Mouse (Mus musculus) forelimb bud, embryonic 11.5 days (tissue): Measurements from ENCODE around the gene Capn10.

Experiments
- DNase-seq: peaks from one replicate; pipeline ENCODE4 v3.0.0-alpha.2; 2012; ENCODE audit warnings: low read depth, low spot score

The Capn10 gene

DNA sequence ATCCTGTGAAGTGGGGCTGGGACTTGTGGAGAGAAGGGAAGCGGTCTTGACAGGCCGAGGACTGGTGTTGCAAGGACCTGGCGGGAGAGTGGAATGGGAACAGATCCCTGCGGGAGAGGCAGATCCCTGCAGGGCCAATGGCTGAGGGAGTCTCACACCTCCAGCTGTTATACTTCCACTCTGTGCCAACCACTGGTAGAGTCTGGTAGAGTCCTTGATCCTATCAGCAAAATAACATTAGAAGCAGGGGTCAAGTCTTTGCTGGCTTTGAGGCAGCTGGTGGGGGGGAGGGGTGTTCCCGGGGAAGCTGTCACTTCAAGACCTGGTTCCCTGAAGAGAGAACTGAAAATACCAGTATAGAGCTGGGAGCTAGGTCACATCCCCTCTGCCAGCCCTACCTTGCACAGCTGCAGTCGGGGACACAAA is 42.0 kb downstream of the Capn10 start:
- no peak for DNase-seq

DNA sequence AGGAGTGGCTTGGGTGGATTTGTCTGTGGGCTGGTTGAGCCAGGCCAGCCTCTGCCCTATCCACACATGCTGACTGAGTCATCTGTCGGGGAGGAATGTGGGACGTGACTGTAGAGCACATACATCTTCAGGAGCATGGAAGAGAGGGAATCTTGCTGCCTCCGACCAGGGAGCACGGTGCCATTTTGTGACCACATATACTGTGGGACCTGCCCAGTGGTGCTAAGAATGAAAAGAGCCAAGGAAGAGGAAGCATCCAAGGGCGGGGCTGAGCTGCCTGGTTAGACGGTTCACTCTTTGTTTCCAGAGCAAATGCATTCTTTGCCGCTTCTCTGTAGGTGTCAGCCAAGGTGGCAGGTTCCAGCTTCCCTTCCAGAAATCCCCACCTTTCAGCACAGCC is 44.5 kb downstream of the Capn10 start:
- no peak for DNase-seq

DNA sequence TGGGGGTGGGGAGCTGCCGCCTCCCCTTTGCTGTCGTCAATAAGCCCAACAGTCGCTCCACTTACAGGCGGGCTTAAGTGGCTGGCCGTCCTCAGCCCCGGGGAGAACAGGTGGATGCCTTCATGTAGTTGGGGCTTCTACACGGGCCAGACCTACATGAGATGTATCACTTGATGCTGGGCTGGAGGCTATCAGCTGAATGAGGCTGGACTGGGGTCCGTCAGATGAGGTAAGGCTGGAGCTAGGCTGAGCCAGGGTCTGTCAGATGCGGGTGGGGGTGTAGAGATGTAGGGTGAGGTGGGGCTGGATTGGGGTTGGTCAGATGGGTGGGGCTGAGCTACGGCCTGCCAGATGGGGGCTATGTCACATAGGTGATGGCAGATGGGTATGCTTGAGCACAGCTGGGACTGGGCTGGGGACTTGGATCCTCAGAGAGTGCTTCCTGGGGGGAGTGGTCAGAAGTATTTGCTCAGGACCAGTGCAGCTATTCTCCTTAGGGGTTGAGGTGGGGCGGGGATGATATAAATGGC is 45.0 kb downstream of the Capn10 start:
- no peak for DNase-seq

DNA sequence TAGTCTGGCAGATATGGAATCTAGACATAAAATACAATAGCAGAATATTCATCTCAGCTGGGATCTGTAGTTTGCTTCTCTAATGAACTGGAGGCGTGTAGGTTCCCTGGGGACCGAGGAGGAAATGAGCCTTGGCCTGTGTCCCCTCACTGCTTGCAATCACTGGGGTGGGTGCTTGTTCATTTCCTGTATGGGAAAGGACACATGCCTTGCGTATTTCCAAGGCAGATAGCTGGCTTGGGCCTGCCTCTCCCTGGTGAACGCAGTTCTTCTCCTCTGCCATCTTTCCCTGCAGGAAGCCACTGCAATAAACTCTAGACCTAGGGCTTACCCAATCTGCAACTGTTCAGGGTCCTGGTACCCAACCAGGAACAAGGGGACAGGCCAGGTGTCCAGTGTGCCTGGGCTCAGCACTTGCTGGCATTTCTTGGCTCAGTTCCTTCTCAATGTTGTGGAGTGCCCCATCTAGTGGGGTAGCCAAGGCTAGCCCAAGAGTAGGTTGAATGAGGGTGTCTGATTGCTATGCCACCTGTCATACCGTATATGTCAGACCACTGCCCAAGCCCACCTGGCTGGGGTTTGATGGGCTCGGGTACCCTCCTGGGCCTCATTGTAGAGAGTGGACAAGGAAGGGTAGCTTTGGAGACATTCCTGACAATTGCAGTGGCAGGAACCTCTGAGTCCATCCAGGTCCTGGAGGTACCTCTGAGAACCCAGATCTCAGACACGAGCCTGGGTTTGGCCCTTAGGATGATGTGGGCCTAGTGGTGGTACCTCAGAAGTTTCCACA is 47.1 kb downstream of the Capn10 start:
- no peak for DNase-seq

DNA sequence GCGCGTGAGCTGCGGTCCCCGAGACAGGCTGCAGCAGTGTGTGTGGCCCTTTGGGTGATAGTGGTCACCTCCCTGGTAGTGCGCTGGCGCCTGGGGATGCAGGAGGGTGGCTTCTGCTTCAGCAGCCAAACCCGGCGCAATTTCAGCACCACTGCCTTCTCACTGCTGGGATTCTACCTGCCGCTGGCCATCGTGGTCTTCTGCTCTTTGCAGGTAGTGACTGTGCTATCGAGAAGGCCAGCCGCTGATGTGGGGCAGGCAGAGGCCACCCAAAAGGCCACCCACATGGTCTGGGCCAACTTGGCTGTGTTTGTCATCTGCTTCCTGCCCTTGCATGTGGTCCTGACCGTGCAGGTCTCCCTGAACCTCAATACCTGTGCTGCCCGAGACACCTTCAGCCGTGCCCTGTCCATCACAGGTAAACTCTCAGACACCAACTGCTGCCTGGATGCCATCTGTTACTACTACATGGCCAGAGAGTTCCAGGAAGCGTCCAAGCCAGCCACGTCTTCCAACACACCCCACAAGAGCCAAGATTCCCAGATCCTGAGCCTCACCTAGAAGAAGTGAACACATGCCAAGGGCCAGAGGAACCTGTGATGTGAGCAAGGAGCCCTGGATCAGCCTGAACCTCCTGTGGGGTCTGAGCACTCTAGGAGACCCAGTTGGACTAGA is 48.9 kb downstream of the Capn10 start:
- no peak for DNase-seq

DNA sequence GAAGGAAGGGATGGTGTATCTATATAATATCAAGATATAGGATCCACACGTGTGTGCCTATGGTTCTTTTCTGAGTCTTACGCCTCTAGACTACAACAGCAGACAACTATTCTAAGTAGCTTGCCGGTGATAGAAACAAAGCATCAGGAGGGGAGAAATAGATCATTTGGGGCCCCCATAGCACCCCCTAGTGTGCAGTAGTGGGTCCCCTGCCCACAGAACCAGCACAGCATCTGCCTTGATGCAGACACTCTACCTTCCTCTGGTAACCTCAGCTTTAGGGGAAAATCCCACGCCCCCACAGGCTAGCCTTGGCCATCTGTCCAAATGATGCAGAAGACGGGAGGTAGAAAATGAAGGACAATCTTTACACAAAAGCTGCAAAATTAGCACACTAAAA is 50.8 kb downstream of the Capn10 start:
- no peak for DNase-seq

DNA sequence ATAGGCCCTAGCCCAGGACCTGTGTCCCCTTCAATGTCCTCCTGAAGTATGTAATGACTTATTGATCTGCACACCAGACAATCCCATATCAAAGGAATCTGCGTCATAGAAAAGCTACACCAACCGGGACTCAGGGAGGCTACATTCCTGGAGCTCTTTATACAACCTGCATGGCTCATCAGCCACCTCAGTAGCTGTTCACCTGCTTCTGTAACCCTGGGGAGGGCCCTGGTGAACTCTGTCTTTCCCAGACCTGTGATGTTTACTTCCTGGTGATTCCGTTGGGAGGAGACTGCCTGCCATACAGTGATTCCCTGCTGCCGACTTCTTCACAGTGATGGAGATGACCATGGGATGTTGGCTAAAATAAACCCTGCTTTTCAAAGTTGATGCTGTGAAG is 54.7 kb downstream of the Capn10 start:
- no peak for DNase-seq

DNA sequence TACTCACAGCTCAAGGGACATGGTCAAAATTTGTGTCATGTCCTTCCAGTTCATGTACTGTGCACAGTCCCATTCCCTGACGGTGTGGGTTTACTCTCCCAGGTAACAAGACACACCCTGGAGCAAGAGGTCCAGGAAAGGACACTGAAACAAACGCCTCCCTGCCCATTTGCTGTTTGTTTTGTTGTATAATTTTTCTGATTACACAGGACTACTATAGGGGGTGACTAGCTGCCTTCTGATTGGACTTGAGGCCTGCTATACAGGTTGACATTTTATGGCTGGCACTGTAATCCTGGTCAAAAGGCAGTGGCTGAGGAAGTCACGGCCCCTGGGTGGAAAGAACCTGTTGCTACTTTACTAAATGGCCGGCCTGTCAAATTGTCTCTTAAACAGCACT is 55.7 kb downstream of the Capn10 start:
- DNase-seq, result no peak

DNA sequence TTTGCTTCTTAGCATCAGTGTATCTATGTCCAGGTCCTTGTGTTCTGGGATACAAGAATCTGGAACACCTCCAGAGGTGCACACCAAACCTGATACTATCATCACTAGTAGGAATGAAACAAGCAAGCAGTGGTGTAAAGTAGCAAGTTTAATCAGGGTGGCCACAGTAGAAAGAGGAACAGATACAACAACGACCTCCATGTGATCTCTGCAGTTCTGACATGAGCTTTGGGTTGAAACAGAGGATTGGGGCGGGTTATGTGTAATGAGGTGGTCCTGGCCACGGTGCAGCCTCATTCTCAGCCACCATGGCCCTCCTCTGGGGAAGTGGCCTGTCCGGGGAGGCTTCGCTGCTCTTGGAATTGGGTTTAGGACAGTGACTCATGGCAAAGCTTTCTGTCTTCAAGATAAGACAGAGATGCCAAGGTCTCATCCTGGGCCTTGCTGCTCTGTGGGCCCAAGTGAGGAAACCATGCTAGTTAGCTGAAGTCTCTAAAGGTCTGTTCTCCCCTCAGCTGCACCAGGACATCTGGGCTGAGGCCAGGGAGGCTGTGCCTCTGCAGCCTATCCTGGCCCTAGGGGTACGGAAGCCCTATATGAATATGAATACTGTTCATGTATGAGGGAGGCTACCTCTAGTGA is 58.2 kb downstream of the Capn10 start:
- no peak for DNase-seq

DNA sequence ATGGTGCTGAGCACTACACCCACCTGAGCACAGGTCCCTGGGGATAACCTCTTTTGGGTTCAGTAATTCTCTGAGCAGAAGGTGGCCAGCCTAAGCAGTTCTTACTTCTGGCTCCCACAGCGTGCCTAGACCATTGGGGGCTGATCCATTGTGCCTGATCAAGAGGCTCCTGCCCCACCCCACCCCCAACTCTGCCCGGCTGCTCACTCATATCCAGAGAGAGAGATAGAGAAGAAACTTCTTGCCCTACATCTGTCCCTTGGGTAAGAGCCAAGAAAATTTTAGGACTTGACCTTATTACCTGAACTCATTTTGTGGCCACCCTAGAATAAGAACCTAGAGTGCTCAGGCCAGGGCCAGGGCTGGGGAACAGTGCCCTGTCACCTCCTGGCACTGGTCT is 58.7 kb downstream of the Capn10 start:
- no peak for DNase-seq
